Mouse (Mus musculus) megakaryocyte-erythroid progenitor cell, adult 5 weeks (primary cell): ENCODE measurements around the gene Gm20696. TPM values are rescaled to one million over a fixed set of nuclear protein-coding genes. Genes with fewer than 3 reads are reported as not detected.

Source experiments
- polyA plus RNA-seq: library from polyadenylated mRNA; stranded (reverse); fragments of >175 nt; gene quantifications from 2 replicates; pipeline ENCODE4 v1.2.3, GENCODE M21; 2012

The Gm20696 gene
- polyA plus RNA-seq: 0.32 and 0.41 TPM in 2 replicates

DNA sequence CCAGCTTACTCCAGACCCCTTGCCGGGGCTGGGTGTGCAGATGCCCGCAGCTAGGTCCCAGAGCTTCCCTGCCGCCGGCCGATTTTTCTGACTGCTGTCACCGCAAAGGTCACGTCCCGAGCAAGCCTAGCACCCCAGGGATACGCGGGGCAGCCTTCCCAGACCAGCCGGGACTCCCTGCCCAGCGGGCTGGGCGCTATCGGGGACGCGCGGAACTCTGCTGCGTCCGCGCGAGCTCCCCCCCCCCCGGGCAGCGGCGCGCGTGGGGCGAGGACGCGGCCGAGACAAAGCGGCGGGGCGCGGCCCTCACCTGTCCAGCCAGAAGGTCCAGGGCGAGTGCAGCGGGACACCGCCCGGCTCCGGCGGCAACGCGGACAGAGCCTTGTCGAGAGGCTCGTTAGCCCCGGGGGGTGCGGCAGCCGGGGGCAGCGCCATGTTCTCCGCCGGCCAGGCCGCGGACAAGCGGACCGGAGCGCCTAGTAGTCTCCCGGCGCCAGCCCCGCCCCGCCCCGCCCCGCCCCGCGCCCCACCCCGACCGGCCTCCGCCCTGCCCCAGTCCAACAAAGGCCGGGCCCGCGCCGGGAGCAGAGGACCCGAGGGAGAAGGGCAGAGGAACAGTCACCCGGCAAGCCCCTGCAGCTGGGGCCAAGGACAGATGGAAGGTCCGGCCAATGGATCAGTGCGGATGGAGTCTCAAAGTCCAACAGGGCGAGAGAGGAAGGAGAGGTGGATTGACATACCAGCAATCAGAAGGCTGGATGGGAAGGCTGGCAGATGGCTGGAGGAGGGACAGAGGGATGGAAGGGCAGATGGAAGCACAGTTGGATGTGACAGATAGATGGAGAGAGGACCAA, at the start of gene Gm20696, which contains the start of gene Eif4e3:
Gene Gm20696, minus strand, starts transcription at position 480 of the 854 bp plus-strand sequence.
Gene Eif4e3, minus strand, starts transcription at position 454 of the 854 bp plus-strand sequence.

DNA sequence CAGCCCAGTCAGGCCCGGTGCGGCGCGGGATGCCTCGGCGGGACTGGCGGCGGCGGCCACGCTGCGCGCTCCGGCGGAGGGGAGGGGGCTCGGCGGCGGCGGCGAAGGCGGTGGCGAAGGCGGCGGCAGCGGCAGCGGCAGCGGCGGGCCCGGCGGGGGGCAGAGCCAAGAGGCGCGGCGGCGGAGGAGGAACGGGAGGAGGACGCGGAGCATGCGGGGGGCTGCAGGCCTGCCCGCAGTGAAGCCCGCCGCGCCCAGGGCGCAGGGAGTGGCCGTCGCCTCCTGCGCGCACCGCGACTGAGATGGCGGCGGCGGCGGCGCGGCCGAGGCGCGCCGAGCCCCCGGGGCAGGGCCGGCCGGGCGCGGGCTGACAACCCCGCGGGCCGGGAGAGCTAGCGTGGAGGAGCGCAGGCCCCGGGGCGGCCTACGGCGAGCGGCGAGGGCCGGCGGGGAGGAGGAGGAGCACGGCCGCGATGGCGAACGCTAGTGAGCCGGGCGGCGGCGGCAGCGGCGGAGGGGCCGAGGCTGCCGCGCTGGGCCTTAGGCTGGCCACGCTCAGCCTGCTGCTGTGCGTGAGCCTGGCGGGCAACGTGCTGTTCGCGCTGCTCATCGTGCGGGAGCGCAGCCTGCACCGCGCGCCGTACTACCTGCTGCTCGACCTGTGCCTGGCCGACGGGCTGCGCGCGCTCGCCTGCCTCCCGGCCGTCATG, 25.8 kb upstream of the Gm20696 start, which contains the start of gene Gpr27:
Gene Gpr27, plus strand, starts transcription at position 474 of the 710 bp plus-strand sequence.

DNA sequence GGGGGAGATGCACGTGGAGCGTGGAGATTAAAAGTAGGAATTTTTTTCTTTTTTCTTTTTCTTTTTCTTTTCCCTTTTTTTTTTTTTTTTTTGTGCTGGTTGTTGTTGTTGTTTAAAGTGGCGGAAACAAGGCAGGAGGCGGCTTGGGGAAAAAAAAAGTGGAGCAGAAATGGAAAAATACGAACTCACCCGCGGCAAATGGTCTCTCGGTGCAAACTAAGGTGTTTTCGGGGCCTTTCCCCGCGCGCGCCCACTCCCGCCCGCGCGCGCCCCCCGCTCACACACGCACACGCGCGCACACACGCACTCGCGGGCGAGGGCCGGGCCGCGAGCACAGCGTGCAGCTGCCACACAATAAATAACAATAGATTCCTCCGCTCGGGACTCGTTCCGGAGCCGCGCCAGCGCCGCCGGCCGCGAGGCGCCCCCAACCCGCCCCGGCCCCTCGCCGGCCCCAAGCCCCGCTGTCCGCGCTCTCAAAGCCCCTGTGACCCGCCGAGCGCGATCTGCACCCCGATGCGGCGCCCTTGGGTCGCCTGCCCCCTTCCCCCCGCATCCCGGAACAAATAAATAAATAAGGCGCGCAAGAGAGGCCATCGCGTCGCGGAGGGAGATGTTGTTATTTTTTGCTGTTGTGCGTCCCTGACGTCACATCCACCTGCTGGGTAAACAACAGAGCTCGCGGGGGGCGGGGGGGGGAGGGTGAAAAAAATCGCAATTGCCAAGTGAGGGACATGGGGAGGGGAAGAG, 144.1 kb downstream of the Gm20696 start, which contains the start of gene Foxp1:
Gene Foxp1, minus strand, starts transcription at position 363 of the 750 bp plus-strand sequence.

Other genes with a start within 250 kb of the Gm20696 start
- gene Foxp1, start 144.1 kb downstream of the Gm20696 start, polyA plus RNA-seq: 248 and 269 TPM in 2 replicates
- 5.2 and 6.7 TPM in 2 replicates for gene Eif4e3, start within 50 bp of the Gm20696 start, polyA plus RNA-seq
- gene Gpr27, start 25.9 kb upstream of the Gm20696 start, polyA plus RNA-seq: 0.41 and 0.55 TPM in 2 replicates
- gene Prok2, start 59.6 kb upstream of the Gm20696 start, polyA plus RNA-seq: 0.54 TPM in 1 of 2 replicates, not detected in the other